Mouse (Mus musculus): ENCODE data around the gene Lrrc4b.

GRCm38 (mm10) chr7:44496771-44497109 is 67.9 kb downstream of the Lrrc4b start:
- TF ChIP-seq CTCF (IDR thresholded peaks at IDR 0.05; ENCODE audit: low read depth, low read length) = no peak
- TF ChIP-seq POLR2A (IDR thresholded peaks at IDR 0.05; ENCODE audit: borderline replicate concordance, low read depth, low read length) = no peak

Measured in bone marrow macrophage, adult 2 months (primary cell).